Mouse (Mus musculus) left cerebral cortex, postnatal 4 days (tissue): ENCODE measurements at regions not wholly inside any gene's neighbourhood (a gene's known extent, or its start where the extent isn't known, plus 50 kb on each side); places are given as distances from the start of the nearest gene placed in this dataset.

Source experiments
- DNase-seq: peaks from one replicate; pipeline ENCODE4 v3.0.0-alpha.2; 2022
- intact Hi-C: fragments of 180-260 bp; cut with DNase I; formaldehyde crosslinking; loops from one replicate; pipeline ENCODE4 v1.15.1; 2025

GRCm38 (mm10) chr3:137100627-137101404 lies 240.1 kb upstream of the Emcn start:
- peak; percentile 23 for DNase-seq
- intact Hi-C loops: no loop called here

GRCm38 (mm10) chr3:137105930-137106329 lies 234.9 kb upstream of the Emcn start:
- DNase-seq: no peak
- intact Hi-C loops: no loop called here

GRCm38 (mm10) chr3:137108197-137108596 lies 232.7 kb upstream of the Emcn start:
- intact Hi-C loops: no loop called here
- no peak for DNase-seq

GRCm38 (mm10) chr3:137109786-137110185 lies 231.1 kb upstream of the Emcn start:
- intact Hi-C loops: no loop called here
- peak; percentile 85 for DNase-seq

- DNase-seq: peak; percentile 92
- intact Hi-C loops: no loop called here
These were observed 230.4 kb upstream of the Emcn start for GRCm38 (mm10) chr3:137110485-137110884.

- intact Hi-C loops: no loop called here
- no peak for DNase-seq
These were observed 210.9 kb upstream of the Emcn start for GRCm38 (mm10) chr3:137129967-137130366.

- intact Hi-C loops: no loop called here
These were observed 198.8 kb upstream of the Emcn start for GRCm38 (mm10) chr3:137142041-137142440.

GRCm38 (mm10) chr3:137146062-137146461 lies 194.8 kb upstream of the Emcn start:
- intact Hi-C loops: no loop called here

More at GRCm38 (mm10) chr3:137142041-137142440, 198.8 kb upstream of the Emcn start:
- DNase-seq: no peak

GRCm38 (mm10) chr3:137147405-137147804 lies 193.5 kb upstream of the Emcn start:
- DNase-seq: no peak
- intact Hi-C loops: no loop called here

More at GRCm38 (mm10) chr3:137146062-137146461, 194.8 kb upstream of the Emcn start:
- no peak for DNase-seq

- intact Hi-C loops: no loop called here
- DNase-seq: peak; percentile 21
These were observed 190.4 kb upstream of the Emcn start for GRCm38 (mm10) chr3:137150414-137151010.

GRCm38 (mm10) chr3:137151431-137151830 lies 189.4 kb upstream of the Emcn start:
- intact Hi-C loops: no loop called here
- DNase-seq: no peak

GRCm38 (mm10) chr3:137153234-137153633 lies 187.6 kb upstream of the Emcn start:
- DNase-seq: no peak
- intact Hi-C loops: no loop called here

GRCm38 (mm10) chr3:137154200-137155042 lies 186.4 kb upstream of the Emcn start:
- no peak for DNase-seq
- intact Hi-C loops: no loop called here

GRCm38 (mm10) chr3:137155043-137155404 lies 185.8 kb upstream of the Emcn start:
- intact Hi-C loops: no loop called here
- no peak for DNase-seq

- intact Hi-C loops: no loop called here
- DNase-seq: no peak
These were observed 184.5 kb upstream of the Emcn start for GRCm38 (mm10) chr3:137156250-137156975.

GRCm38 (mm10) chr3:137189035-137189434 lies 151.8 kb upstream of the Emcn start:
- DNase-seq: no peak
- intact Hi-C loops: no loop called here

- no peak for DNase-seq
- intact Hi-C loops: no loop called here
These were observed 150.4 kb upstream of the Emcn start for GRCm38 (mm10) chr3:137190489-137190888.

- intact Hi-C loops: no loop called here
- DNase-seq: no peak
These were observed 149.9 kb upstream of the Emcn start for GRCm38 (mm10) chr3:137191009-137191408.

GRCm38 (mm10) chr3:137193873-137194272 lies 147.0 kb upstream of the Emcn start:
- DNase-seq: no peak
- intact Hi-C loops: no loop called here

- no peak for DNase-seq
- intact Hi-C loops: no loop called here
These were observed 129.2 kb upstream of the Emcn start for GRCm38 (mm10) chr3:137211667-137212066.

GRCm38 (mm10) chr3:137216036-137216435 lies 124.8 kb upstream of the Emcn start:
- DNase-seq: peak; percentile 16
- intact Hi-C loops: no loop called here
